Comparison of ENCODE assay signal across 18 mouse cellular contexts in the genomic region with DNA sequence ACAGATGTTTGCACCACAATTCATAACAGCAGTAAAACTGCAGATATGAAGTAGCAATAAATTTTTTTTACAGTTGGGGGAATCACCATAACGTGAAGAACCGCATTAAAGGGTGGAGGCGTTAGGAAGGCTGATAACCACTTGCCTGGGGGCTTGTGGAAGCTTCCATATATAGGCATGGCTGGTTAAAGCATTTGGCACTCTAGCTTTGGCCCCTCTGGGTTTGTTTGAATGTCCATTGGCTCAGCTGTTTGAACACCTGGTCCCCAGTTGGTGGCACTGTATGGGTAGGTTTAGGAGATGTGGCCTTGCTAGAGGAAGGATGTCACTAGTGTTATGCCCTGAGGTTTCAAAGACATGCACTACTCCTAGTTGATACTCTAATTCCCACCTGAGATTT. TPM values are rescaled to one million over a fixed set of nuclear protein-coding genes. Genes with fewer than 3 reads are reported as not detected.
DNase-seq lines count a peak whose midpoint lies in the region; ATAC-seq and TF ChIP-seq lines count a peak whose summit lies in the region.
"Had no signal": no experiment of that assay in that cellular context is flagged by ENCODE, and none has a peak within 500 bp of the region (broad histone marks: within the 10 kb centered on the region; RNA-seq: fewer than 3 reads in every experiment).

No protein-coding gene starts in this region.

- H3K27me3 ChIP-seq in kidney, postnatal 0 days (ENCODE audit: insufficient read depth, low read length), result no peaks in the 10 kb centered on the region
- H3K27me3 ChIP-seq: limb, embryonic 12.5 days; neural tube, embryonic 12.5 days; Patski had no signal

- no peak for ATAC-seq in kidney, postnatal 0 days (replicated peaks; ENCODE audit: low FRiP score, low read depth)
- peak; percentile 50 for ATAC-seq in CD4-positive, CD25-positive, alpha-beta regulatory T cell, adult 4 months
- ATAC-seq: hindbrain, postnatal 0 days; midbrain, embryonic 16.5 days; Patski had no signal

- DNase-seq in kidney, postnatal 0 days (ENCODE audit: low spot score), result no peak
- no peak for DNase-seq in kidney, postnatal 4 days
- peak; percentile 52 for DNase-seq in induced T-regulatory cell, adult 2 months (ENCODE audit: low read depth)
- DNase-seq in naive thymus-derived CD4-positive, alpha-beta T cell, adult 2 months (ENCODE audit: low read depth), result peak; percentile 47
- DNase-seq in gastrocnemius, adult 8-10 months (ENCODE audit: low spot score in 2 of 2), result no peak
- DNase-seq in adrenal gland, postnatal 14 days, result no peak
- DNase-seq: cerebellum, adult 2 months; heart, postnatal 4 days; layer of hippocampus, postnatal 36 days; lung, embryonic 14.5 days; thymus, adult 2 months had no signal

- peaks cover 3% of the 10 kb centered on the region; the same call in 1 of the 2 replicates for H3K4me1 ChIP-seq in kidney, postnatal 0 days (replicated peaks; ENCODE audit: insufficient read depth, low read length)

- WGBS in kidney, postnatal 0 days, result 58% methylated on average over 3 of the region's 3 CpGs

- no peak overlapping the region for H3K9ac ChIP-seq in kidney, postnatal 0 days (ENCODE audit: low read depth, low read length)
- H3K9ac ChIP-seq: limb, embryonic 12.5 days; lung, embryonic 14.5 days; neural tube, embryonic 12.5 days had no signal

- no peak overlapping the region for H3K4me2 ChIP-seq in kidney, postnatal 0 days (ENCODE audit: low read length)
- H3K4me2 ChIP-seq: limb, embryonic 12.5 days; lung, embryonic 14.5 days; neural tube, embryonic 12.5 days had no signal

- no peaks in the 10 kb centered on the region for H3K9me3 ChIP-seq in kidney, postnatal 0 days (replicated peaks; ENCODE audit: low read length)
- H3K9me3 ChIP-seq: forebrain, embryonic 10.5 days; limb, embryonic 12.5 days; neural tube, embryonic 12.5 days had no signal

- peak; percentile 38; the same call in 1 of the 2 replicates for TF ChIP-seq CTCF in kidney, postnatal 0 days (IDR thresholded peaks at IDR 0.05; ENCODE audit: low read depth)

- no peak overlapping the region for H3K4me3 ChIP-seq in kidney, postnatal 0 days (replicated peaks; ENCODE audit: low read depth, low read length)
- H3K4me3 ChIP-seq: forebrain, embryonic 10.5 days; limb, embryonic 12.5 days; neural tube, embryonic 12.5 days had no signal

- H3K27ac ChIP-seq in kidney, postnatal 0 days, result no peak overlapping the region
- H3K27ac ChIP-seq: forebrain, embryonic 10.5 days; hindbrain, postnatal 0 days; limb, embryonic 12.5 days; neural tube, embryonic 12.5 days had no signal

- H3K36me3 ChIP-seq in kidney, postnatal 0 days (ENCODE audit: insufficient read depth, low read length), result no peaks in the 10 kb centered on the region
- H3K36me3 ChIP-seq: forebrain, embryonic 10.5 days; limb, embryonic 12.5 days; neural tube, embryonic 12.5 days had no signal

RNA-seq across cellular contexts. Expression of gene Sgms1, which starts 27.0 kb away (rescaled TPM):
- 42.4 and 46.1 TPM in 2 replicates for polyA plus RNA-seq in kidney, postnatal 0 days (2015; fragmentation: Nextera tagmentation; extraction: Ambion mirVana)
- polyA plus RNA-seq in CD4-positive, CD25-positive, alpha-beta regulatory T cell, adult 4 months (2017; shearing (Covaris generic)), result 10 to 100 TPM; 42.2 to 48.0 TPM
- 10 to 100 TPM; 57.6 to 68.1 (median 61.3) TPM for total RNA-seq in gastrocnemius, adult 8-10 months (2022)
- total RNA-seq in adrenal gland, postnatal 14 days (2021), result 62.6 and 75.9 TPM in 2 replicates

Comparison
In these comparisons a context has a peak if more than half of its experiments do, and no peak if none do; other contexts are left out.
1. DNase-seq: peak in induced T-regulatory cell, adult 2 months (single experiment) and naive thymus-derived CD4-positive, alpha-beta T cell, adult 2 months (single experiment); none in kidney, postnatal 0 days (single experiment), kidney, postnatal 4 days (0 of 2), gastrocnemius, adult 8-10 months (0 of 2) and adrenal gland, postnatal 14 days (single experiment).